Mouse (Mus musculus) thymus, postnatal 4 days (tissue): ENCODE results near the gene Plod2.

Experiments used
- DNase-seq: peaks from one replicate; pipeline ENCODE4 v3.0.0; 2021

Plod2 gene

DNA sequence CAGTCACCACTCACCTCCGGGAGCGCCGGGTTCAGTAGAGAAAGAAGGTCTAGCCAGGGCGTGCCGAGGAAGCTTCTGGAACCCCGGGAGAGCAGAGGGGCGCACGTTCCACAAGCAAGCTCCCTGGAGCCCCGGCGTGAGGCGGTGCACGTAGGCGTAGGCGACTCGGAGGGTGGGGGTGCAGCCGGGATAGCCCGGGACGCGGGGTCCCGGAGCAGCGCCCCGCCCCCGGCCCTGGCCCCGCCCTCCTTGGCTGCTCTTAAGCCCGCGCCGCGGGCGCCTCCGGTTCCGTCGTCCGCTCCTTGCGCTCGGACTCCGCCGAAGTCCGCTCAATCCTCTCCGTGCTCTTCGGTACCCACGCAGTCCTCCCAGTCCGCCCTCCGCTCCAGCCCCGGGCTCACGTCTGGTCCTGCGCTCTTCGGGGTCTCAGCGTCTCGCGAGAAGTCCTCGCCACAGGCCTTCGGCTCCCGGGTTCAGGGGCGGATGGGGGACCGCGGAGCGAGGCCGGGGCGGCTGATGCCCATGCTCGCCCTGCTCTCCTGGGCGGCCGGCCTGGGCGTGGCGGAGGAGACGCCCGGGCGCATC is at the start of gene Plod2:
Plod2 (plus strand) TSS at position 247 of the 585 bp plus-strand sequence.
- peak; percentile 78 for DNase-seq

DNA sequence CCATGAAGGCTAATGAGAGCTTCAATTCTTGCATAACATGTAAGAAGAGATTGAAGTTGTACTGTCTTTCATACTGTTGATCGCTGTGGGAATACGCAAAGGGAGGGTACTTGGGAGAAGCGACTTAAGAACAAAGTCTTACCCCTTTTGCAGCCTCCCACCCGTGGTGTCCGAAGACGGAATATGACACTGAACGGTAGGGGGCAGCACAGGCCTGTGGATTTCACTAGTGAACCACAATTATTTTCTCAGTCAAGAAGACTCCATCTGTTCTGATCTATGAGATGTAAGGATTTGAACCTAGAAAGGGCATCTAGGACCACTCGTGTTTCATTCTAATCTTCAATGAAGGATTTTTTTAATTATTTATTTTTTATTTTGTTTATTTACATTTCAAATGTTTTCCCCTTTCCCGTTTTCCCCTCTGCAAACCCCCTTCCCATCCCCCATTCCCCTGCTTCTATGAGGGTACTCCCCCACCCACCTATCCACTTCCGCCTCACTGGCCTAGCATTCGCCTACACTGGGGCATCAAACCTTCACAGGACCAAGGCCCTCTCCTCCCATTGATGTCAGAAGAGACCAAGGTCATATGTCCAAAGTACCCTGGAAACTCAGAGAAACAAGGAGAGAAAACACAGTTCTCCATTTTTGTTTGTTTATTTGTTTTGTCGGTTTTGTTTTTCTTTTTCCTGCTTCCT is 42.2 kb upstream of the Plod2 start:
- DNase-seq = peak; percentile 95

DNA sequence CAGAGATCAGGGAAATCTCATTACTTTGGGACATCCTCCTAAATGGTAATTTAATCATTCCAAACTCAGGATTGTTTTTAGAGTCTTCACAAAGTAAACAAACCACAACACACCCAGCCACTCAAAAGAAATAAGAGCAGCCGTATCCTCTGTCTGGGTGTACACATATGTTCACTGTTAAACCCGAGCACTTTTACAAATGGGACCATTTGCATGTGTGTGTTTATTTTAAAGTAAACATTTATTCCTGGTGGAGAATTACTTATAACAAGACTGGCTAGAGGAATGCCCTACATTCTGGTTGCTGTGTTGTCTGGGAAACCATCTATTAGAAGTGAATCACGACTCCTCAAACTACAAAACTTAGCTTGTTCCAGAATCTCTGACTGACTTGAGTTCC is 37.8 kb upstream of the Plod2 start:
- no peak for DNase-seq

DNA sequence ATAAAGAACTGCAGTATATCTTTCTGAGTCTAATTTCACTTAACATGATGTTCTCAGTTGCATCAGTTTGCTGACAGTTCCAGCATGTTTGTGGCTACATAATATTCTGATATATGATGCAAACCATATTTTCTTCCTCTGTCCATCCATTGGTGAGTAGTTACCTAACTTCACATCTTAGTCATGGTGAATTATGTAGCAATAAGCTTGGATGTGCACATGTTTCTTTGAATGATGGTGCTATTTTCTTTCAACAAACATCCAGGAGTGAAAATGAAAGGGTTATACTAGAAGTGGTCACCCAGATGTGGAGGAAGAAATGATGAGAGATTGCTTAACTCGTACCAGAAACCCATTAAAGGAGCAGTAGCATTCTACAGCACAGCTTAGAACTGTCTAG is 37.1 kb upstream of the Plod2 start:
- DNase-seq = no peak

DNA sequence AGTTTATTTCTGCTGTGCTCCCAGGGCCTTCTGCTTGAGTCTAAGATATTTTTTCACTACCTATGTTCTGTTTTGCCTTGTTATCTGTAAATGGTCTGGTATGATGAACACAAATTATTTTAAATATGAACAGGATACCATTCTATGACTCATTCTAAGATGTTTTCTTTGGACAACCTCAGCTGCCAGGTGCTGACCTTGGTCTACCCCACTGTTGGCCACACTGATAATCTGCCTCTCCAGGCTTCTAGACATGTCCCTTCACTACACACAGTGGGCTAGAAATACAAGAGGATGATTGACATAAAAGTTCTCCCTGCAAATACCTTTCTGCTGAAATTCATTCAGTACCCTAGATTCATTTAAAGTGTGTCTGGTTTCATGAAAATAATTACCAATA is 30.3 kb upstream of the Plod2 start:
- DNase-seq = no peak

DNA sequence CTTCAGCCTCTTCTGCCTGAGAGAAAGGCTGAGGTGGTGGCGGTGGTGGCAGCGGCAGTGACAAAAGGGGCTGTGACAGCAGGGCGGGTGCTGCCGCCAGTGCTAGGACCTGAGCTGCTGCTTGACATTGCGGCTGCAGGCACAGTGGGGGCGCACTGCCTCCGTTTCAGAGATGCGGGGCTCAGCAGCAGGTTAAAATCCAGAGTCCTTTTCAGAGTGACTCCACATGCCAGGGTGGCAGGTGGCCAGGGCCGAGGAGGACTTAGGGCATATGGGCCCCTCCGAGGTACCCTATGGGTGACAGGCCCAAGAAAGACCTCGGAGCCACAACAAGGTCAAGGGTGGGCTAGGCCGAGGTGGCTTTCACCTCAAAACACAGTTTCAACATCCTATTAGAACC is 25.0 kb upstream of the Plod2 start:
- DNase-seq = no peak

DNA sequence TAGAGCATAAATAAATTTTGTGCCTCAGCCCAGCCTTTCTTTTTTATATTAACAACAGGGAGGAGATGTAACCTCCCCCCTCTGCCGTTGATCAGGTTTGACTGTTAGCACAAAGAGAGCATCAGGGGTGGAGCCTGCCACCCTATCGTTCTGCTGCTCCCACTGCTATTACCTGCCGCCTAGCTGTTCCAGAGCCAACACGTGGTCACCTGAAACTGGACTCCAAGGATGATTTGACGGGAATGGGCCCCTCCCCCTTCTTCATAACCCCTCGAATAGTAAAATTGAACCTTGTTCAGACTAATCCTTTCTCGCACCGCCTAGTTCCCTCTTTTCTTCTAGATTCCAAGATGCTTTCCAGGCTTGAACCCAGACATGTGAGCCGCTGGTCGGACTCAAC is 21.3 kb upstream of the Plod2 start:
- no peak for DNase-seq

DNA sequence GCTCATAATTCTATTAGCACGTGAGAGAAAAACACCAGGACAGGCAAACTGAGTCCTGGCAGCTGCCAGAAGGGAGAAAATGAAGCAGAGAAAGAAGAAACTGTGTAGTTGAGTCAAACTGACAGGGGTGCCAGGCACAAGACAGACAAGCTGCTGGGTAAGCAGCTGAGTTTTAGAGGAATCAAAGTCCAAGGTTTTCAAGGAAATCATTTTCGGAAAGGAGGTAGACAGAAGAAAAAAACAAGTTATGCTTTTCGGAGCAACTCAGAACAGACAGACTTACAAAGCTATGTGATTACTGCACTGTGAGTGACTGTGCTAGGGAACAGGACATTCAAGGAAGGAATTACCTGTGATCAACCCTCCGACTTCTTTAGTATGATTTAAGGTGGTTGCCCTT is 17.5 kb upstream of the Plod2 start:
- no peak for DNase-seq

DNA sequence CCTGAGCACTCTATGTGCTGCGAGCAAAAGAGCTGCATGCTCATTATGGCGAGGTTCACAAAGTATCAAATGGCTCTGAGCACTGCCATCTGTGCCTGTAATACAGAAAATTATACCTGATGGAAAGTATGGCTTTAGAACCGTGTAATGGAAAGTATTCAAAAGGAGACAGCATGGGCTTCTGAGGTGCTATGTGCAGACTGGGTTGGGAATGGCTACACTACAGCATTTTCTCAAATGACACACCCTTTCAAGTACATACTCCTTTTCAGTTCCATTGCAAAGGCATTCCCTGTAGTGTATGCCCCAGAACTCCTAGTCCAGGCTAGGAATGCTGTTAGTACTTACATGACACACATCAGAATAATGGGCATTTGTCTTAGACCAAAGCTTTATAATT is 12.0 kb upstream of the Plod2 start:
- DNase-seq = no peak

DNA sequence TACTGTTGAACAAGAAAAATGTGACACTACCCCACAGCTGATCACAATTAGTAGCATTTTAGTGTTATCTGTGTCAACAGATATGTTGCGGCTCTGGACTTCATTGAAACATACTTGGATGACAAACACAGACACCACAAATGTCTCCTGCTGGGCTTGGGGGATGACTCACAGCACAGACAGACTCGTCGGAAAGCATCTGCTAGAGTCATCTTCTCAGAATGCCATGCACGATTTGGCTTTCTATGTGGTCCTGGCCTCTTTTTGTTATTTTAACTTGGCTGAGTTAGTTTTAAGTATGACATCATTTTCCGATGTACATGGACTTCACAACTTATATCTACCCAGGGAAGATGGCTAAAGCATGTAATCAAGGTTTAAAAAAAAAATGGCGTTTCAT is 4.3 kb upstream of the Plod2 start:
- no peak for DNase-seq

DNA sequence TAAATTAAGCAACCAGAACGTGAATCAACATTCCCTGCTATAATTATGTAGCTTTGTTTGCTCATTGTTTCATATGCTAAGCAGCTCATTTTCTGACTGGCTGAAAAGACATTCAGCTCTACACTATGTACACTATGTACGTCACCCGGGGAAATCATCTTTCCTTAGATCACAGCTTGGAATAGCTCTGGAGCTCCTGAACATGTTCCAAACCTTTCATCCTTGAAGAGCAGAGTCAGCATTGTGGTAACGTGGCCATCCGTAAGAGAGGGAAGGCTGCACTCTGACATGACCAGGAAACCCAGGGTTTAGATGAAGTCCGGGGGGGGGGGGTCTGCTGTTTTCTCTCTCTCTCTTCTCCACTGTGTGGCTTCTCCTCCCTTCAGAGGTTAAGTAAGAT is 3.8 kb upstream of the Plod2 start:
- no peak for DNase-seq

DNA sequence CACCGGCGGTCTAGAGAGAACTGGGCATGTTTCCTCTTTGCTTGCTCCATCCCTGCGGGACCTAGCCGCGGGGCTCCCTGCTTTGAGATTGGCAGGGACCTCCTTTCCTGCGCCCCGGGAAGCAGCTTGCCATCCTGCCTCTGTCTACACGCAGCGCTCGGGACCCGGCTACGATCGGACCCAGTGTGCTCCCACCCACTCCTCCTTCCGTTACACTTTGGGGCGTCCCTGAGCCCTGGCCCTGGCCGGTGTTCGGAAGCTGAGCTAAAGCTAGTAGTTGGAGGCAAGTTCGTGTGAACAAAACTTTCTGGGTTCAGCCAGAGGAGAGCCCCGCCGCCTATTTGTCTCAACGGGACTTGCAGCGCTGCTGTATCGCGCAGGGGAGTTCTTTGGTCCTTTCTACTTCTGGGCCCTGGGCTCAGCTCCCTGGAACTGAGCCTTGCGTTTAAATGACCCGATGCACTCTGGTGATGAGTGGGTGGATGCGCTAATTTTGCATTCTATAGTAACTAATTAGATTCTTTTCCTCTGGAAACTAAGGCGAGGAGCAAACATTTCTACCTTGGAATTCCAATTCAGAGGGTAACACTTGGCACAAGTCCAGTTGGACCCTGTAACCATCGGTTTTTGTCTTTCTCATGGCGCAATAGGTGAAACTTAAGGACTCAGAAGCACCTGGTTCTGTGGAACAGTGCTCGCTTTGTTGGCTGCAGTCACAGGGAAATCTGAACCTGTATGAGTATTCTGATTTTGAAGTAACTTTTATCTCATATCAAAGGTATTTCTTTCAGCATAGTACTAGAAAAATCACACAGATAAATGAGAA is 781 bp downstream of the Plod2 start:
- DNase-seq = peak; percentile 65

DNA sequence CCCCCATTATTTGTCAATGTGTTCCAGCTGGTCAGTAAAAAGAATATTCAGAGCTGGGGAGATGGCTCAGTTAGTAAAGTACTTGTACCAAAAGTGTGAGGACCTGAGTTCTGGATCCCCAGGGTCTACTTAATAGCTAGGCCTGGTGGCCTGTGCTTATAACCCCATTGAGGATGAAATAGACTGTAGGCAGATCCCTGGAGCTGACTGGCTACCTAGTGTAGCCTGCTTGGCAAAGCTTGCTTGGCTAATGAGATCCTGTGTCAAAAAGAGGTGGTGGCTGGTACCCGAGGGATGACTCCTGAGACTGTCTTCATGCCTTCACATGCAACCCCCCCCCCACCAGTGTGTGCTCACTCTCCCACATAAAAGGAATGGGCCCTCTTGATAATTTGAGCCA is 2.1 kb downstream of the Plod2 start:
- DNase-seq = no peak

DNA sequence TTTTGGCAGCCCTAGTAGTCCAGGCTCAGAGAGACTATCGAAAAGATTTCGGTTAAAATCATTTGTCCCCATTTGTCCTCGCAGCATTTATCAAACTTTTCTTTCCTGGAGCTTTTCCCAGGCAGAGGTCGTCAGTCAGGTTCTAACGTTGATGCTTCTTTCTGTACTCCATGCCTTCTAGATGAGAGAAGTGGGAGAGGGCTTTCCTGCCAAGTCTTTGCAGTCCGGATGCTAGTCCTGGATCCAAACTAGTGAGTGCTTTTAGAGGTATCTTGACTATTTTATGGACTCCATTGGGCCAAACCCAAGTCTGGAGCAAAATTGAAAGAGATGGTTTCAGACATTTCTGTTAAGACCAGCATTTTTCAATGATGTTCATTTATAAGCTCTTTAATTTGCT is 3.0 kb downstream of the Plod2 start:
- no peak for DNase-seq

DNA sequence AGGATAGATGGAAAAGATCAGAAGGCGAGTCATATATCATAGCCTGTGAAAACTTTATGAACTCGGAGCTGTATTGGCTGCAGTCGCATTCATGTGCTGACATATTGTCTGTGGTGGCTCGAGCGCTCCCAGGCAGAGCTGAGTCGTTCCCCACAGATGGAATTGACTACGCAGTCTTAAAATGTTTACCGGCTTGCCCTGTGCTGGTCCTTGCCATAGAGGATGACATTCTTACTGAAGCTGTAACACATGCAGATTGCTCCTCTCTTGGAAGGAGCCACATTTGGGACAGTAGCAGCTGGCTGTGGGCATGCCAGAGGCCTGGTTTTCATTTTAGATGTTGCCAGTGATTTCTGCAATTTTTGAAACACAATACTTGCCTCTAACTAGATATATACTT is 4.4 kb downstream of the Plod2 start:
- no peak for DNase-seq

DNA sequence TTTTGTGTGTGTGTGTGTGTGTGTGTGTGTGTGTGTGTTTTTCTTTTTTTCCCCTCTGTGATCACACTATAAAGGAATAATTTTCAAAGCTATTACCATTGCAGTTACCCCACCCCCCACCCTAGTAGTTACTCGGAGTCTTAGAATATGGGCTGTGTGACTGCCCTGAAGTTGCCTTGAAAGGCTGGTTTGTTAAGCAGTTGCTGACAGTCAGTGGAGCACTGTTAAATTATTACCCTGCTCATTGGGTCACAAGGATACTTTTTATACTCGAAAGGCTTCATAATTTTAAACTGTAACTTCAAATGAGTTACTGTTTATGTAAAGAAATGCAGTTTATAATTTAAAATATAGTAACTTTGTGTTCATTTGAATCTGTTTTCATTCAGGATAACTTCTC is 5.1 kb downstream of the Plod2 start:
- DNase-seq = no peak

DNA sequence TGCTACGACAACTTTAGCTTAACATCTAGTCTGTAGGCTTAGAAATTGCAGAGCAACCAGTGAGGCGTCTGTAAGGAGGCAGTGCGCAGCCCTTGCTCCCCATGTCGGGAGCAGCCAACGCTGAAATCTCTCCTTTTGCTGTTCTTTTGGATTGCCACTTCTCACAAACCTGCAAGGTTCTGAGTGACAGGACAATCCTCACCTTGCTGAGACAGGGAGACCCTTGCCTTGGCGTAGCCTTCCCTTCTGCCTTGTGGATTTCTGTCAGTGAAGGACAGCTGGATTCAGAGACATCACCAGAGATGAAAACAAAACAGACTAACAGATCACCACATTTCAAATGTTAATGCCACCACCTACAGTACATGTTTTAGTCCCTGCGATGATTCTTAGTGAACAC is 5.8 kb downstream of the Plod2 start:
- no peak for DNase-seq

DNA sequence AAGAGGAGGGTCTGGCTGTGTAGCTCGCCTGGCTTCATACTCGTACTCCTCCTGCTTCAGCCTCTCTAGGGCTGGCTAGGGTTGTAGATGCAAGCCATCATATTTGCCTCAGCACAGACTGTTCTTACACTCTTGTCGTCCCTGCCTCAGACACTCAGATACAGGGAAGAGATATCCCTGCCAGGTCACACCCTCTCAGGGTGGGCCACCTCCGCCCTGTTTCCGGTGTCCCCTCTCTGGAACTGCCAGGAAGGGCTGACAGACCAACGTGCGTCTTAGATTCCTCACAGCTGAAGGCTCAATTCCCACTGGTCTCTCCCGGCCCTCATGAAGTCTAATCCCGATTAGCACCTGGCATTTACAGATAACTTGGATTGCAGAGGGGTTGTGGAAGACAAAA is 6.6 kb downstream of the Plod2 start:
- DNase-seq = no peak

DNA sequence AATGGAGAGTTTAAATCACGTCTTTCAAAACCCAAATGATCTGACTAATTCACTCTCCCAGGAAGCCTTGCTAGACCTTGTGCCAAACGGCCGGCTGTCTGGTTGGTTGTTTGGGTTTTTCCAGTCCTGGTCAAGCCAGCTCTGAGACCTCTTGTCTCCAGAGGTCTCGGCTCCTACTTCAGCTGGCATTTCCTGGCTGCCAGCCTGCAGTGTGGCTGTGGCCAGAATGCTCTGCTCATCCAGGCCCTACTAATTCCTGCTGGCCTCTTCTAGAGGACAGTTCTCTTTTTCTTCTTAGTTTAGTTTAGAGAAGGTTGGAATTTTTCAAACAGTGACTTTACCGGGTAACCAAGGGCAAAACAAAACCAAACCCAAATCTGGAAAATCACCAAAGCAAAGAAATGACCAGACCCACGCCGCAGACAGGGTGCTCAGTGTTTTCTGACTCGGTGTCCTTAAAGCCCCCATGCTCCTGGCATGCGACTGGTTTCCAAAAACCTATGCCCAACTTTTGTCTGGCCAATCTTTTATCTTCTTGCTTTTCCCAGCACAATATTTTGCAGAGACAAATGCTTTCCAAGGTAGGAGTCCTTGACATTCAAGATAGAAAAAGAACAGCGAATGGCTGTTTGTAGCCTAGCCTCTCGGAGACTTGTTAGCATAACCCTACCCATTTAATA is 7.9 kb downstream of the Plod2 start:
- DNase-seq = no peak

DNA sequence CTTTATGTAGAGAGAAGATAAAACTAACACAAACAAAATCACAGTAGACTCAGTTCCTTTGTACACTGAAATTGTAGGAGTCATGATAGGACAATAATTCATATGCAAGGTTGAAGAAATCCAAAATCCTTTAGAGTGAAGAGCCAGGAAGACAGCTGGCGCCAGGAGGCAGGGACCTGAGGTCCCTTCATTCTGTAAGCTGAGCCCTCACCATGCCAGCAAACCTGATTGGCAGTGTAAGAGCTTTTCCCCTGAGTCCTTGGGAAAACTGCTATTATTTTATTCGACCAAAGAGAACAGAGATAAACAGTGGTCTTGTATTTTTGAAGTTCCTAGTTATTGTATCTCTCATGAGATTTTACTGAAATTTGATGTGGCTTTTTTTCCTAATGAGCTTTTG is 9.0 kb downstream of the Plod2 start:
- no peak for DNase-seq

DNA sequence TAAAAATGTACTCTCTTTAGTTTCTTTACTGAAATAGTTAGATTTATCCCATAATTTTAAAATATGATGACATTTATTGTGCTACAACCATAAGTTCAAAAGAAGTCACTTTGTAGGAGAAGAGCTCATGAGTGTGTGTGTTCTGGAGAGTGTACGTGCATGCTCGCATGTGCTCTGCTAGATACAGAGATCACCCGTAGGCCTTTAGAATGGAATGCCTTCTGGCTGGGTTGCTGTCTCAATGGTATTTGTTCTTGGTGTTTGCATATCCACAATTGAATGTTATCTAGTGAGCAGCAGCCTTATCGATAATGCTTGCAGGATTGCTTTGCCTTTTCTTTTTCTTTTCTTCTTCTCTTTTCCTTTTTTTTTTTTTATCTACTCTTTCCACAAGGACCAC is 9.6 kb downstream of the Plod2 start:
- DNase-seq = no peak

DNA sequence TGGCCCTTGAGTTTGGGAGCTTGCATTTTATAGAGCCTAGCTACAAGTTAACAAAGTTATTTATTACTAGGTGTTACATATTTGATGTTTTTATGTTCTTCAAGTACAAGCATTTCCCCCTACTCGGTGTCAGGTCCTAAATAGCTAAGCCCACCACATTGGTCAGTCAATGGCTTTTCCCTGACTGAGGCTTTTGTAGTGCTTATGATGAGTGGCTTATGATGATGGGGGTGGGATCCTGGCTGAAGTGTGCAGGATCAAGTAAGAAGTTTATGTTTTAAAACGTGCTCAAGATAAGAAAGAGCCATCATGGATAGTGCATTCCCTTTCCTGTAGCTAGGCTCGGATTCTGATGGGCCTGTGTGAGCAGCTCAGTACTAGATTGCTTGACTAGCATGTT is 10.7 kb downstream of the Plod2 start:
- no peak for DNase-seq
